Comparison of ENCODE assay signal across 14 mouse cellular contexts in the genomic region with DNA sequence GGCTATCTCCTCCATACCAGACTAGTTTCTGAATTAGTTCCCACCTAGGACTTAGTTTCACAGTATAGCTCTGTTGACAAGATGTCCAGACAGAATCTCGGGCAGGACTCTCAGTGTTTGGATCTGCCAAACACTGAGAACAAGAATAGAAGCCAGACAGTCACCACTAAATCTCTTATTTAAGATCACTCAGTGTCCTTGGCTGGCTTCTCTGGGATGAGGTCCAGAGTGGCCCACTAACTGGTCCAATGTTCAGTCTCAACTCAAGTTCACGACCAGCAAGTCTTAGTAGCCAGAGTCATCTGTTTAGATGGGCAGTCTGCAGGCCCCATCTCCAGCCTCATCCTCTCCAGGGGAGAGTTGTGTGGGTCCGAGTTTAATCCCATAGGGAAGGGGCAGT. TPM values are rescaled to one million over a fixed set of nuclear protein-coding genes. Genes with fewer than 3 reads are reported as not detected.
DNase-seq lines count a peak whose midpoint lies in the region; ATAC-seq lines count a peak whose summit lies in the region.
"Had no signal": no experiment of that assay in that cellular context is flagged by ENCODE, and none has a peak within 500 bp of the region (broad histone marks: within the 10 kb centered on the region; RNA-seq: fewer than 3 reads in every experiment).

No protein-coding gene starts in this region.

- intact Hi-C loops in gastrocnemius, postnatal 14 days (cut with DNase I; ENCODE audit: low total_unique reads): loop anchor here (5.0 to 10.0 kb wide), 3 partner anchors 80 to 432 kb away; a partner anchor contains a TSS
- intact Hi-C loops in left cerebral cortex, postnatal 4 days (cut with DNase I): loop anchor here (5.0 kb wide), 2 partner anchors 80 to 95 kb away; no protein-coding TSS in a partner anchor

- no peak for ATAC-seq in granulocyte monocyte progenitor cell, adult 5-6 weeks (replicated peaks; ENCODE audit: poor library complexity, severe bottlenecking)
- ATAC-seq: midbrain, embryonic 16.5 days; Patski had no signal

- peak; percentile 74 for DNase-seq in gastrocnemius, adult 18-20 months (ENCODE audit: low spot score)
- no peak for DNase-seq in gastrocnemius, postnatal 14 days
- DNase-seq in kidney, adult 9 months: peak; percentile 72
- DNase-seq in kidney, postnatal 10 days: no peak
- DNase-seq in heart, adult 8-10 months (ENCODE audit: low spot score): peak; percentile 60
- DNase-seq in kidney, postnatal 25 days: peak; percentile 31 to 53
- DNase-seq in left cerebral cortex, postnatal 4 days: no peak
- DNase-seq: thymus, postnatal 36 days had no signal

RNA-seq across cellular contexts. Expression of a gene that starts 20.7 kb away (rescaled TPM):
- total RNA-seq in gastrocnemius, adult 18-20 months (2021): not detected
- total RNA-seq in gastrocnemius, postnatal 14 days (2021): not detected
- total RNA-seq in heart, adult 8-10 months (2022): not detected
- total RNA-seq in left cerebral cortex, postnatal 4 days (2021): under 1 TPM; 0.24 to 0.30 TPM
- total RNA-seq in granulocyte monocyte progenitor cell, adult 5-6 weeks (2014; fragmentation: Nextera tagmentation): not detected in 2 replicates
- not detected in 2 replicates for total RNA-seq in granulocyte monocyte progenitor cell, adult 5-6 weeks (2017)
- total RNA-seq: heart, postnatal 14 days; left cerebral cortex, adult 18-20 months; megakaryocyte progenitor cell, adult 5-6 weeks had no signal

RNA-seq across cellular contexts. Expression of a gene that starts 20.8 kb away (rescaled TPM):
- total RNA-seq in gastrocnemius, adult 18-20 months (2021): not detected
- not detected for total RNA-seq in gastrocnemius, postnatal 14 days (2021)
- total RNA-seq in heart, adult 8-10 months (2022): not detected
- under 1 TPM; 0.08 to 0.16 TPM for total RNA-seq in left cerebral cortex, postnatal 4 days (2021)
- not detected in 2 replicates for total RNA-seq in granulocyte monocyte progenitor cell, adult 5-6 weeks (2014; fragmentation: Nextera tagmentation)
- not detected in 2 replicates for total RNA-seq in granulocyte monocyte progenitor cell, adult 5-6 weeks (2017)
- total RNA-seq: left cerebral cortex, adult 18-20 months; megakaryocyte progenitor cell, adult 5-6 weeks had no signal

RNA-seq across cellular contexts. Expression of a gene that starts 53.2 kb away (rescaled TPM):
- total RNA-seq in gastrocnemius, adult 18-20 months (2021): 10 to 100 TPM in 1 of 2 experiments, 1 to 10 TPM in 1; 8.5 to 11.1 TPM
- 10 to 100 TPM; 12.2 to 15.3 TPM for total RNA-seq in gastrocnemius, postnatal 14 days (2021)
- 10 to 100 TPM; 52.9 to 86.6 (median 70.1) TPM for total RNA-seq in heart, adult 8-10 months (2022)
- 10 to 100 TPM; 19.0 to 24.7 TPM for total RNA-seq in left cerebral cortex, postnatal 4 days (2021)
- total RNA-seq in granulocyte monocyte progenitor cell, adult 5-6 weeks (2014; fragmentation: Nextera tagmentation): 0.11 and 0.30 TPM in 2 replicates
- total RNA-seq in granulocyte monocyte progenitor cell, adult 5-6 weeks (2017): 0.73 TPM in 1 of 2 replicates, not detected in the other

Comparison
In these comparisons a context has a peak if more than half of its experiments do, and no peak if none do; other contexts are left out.
1. DNase-seq: peak in gastrocnemius, adult 18-20 months (single experiment), kidney, adult 9 months (single experiment), heart, adult 8-10 months (single experiment) and kidney, postnatal 25 days (2 of 2); none in gastrocnemius, postnatal 14 days (single experiment), kidney, postnatal 10 days (single experiment) and left cerebral cortex, postnatal 4 days (single experiment).
2. RNA of a gene that starts 53.2 kb away (total RNA-seq): 52.9 to 86.6 TPM in heart, adult 8-10 months, 19.0 to 24.7 TPM in left cerebral cortex, postnatal 4 days, 12.2 to 15.3 TPM in gastrocnemius, postnatal 14 days and 8.5 to 11.1 TPM in gastrocnemius, adult 18-20 months; 0.11 to 0.73 TPM in granulocyte monocyte progenitor cell, adult 5-6 weeks; every median in the first group is over 4 times any median in the second.